Mouse (Mus musculus) left cerebral cortex, postnatal 25 days (tissue): ENCODE data around the gene Olfr329-ps. TPM values are rescaled to one million over a fixed set of nuclear protein-coding genes. Genes with fewer than 3 reads are reported as not detected.

ENCODE experiments used
- total RNA-seq, 2 experiments: library from RNA; stranded (reverse); gene quantifications; 2 replicates each; pipeline ENCODE4 v1.2.3; 2021

The Olfr329-ps gene
- total RNA-seq, 2 experiments from 2014 or later: not detected

Other genes starting within 250 kb of the Olfr329-ps start
- 10 to 100 TPM; 20.9 to 24.2 TPM for gene Zfp692, start 239.4 kb downstream of the Olfr329-ps start, total RNA-seq
- gene Zfp672, start 216.1 kb downstream of the Olfr329-ps start, total RNA-seq: 10 to 100 TPM; 47.2 to 52.2 TPM
- 10 to 100 TPM; 62.2 to 62.5 TPM for gene Sh3bp5l, start 215.7 kb downstream of the Olfr329-ps start, total RNA-seq
- gene Lypd8, start 167.4 kb downstream of the Olfr329-ps start, total RNA-seq: not detected
- not detected for gene 1810065E05Rik, start 125.3 kb downstream of the Olfr329-ps start, total RNA-seq
- gene Gm12253, start 113.9 kb downstream of the Olfr329-ps start, total RNA-seq: not detected
- not detected for gene Lypd9, start 93.5 kb downstream of the Olfr329-ps start, total RNA-seq
- not detected for gene Olfr30, start 84.2 kb downstream of the Olfr329-ps start, total RNA-seq
- not detected for gene Olfr332, start 53.9 kb downstream of the Olfr329-ps start, total RNA-seq
- gene Olfr331, start 43.9 kb downstream of the Olfr329-ps start, total RNA-seq: not detected
- not detected for gene Olfr330, start 11.6 kb downstream of the Olfr329-ps start, total RNA-seq
- gene Olfr328, start 9.2 kb upstream of the Olfr329-ps start, total RNA-seq: under 1 TPM; 0.21 TPM
- not detected for gene Olfr224, start 24.1 kb upstream of the Olfr329-ps start, total RNA-seq
- gene Olfr325, start 31.3 kb upstream of the Olfr329-ps start, total RNA-seq: not detected
- gene Olfr324, start 48.7 kb upstream of the Olfr329-ps start, total RNA-seq: not detected
- gene 2210407C18Rik, start 69.7 kb upstream of the Olfr329-ps start, total RNA-seq: not detected
- not detected for gene Olfr323, start 84.1 kb upstream of the Olfr329-ps start, total RNA-seq
- gene Trim58, start 94.0 kb upstream of the Olfr329-ps start, total RNA-seq: not detected
- not detected for gene Olfr322, start 112.4 kb upstream of the Olfr329-ps start, total RNA-seq
- not detected for gene Olfr320, start 134.7 kb upstream of the Olfr329-ps start, total RNA-seq
- gene Olfr319, start 152.7 kb upstream of the Olfr329-ps start, total RNA-seq: not detected
- not detected for gene Olfr318, start 177.6 kb upstream of the Olfr329-ps start, total RNA-seq
- not detected for gene Olfr317, start 192.8 kb upstream of the Olfr329-ps start, total RNA-seq
- gene Olfr316, start 206.3 kb upstream of the Olfr329-ps start, total RNA-seq: 1 to 10 TPM in 1 of 2 experiments, under 1 TPM in 1; 0.44 to 1.1 TPM
- gene Olfr315, start 226.8 kb upstream of the Olfr329-ps start, total RNA-seq: not detected
- gene Olfr314, start 236.5 kb upstream of the Olfr329-ps start, total RNA-seq: not detected